Mouse (Mus musculus) erythroblast, embryonic 14.5 days (primary cell): ENCODE measurements around the gene Obscn.

Experiments used
- GATA1 ChIP-seq: IDR thresholded peaks from 2 replicates; pipeline ENCODE4 v1.6.1; 2012; ENCODE audit warnings: low read length, inconsistent platforms, mixed read lengths
- TAL1 ChIP-seq: IDR thresholded peaks from 3 replicates; pipeline ENCODE4 v1.6.1; 2012; ENCODE audit warnings: low read length, inconsistent platforms, mixed read lengths

GRCm38 (mm10) chr11:58949480-58950431 is 186.4 kb downstream of the Obscn start:
- no peak for TF ChIP-seq TAL1
- TF ChIP-seq GATA1, result no peak
